Mouse (Mus musculus): ENCODE measurements around the gene Hoxb7. TPM values are rescaled to one million over a fixed set of nuclear protein-coding genes. Genes with fewer than 3 reads are reported as not detected.

Gene Hoxb7
- polyA plus RNA-seq, 1 experiment from 2014 or later, result 3.5 TPM

GRCm38 (mm10) chr11:96277151-96278044 lies 9.0 kb upstream of the Hoxb7 start:
- no peak overlapping the region for H3K4me3 ChIP-seq (ENCODE audit: low read depth, low read length)
- no peaks in the 10 kb centered on the region for H3K36me3 ChIP-seq (ENCODE audit: insufficient read depth)
- peaks cover 96% of the 10 kb centered on the region for H3K27me3 ChIP-seq (ENCODE audit: insufficient read depth, low read length)
- 1% methylated on average over 35 of the region's 35 CpGs for WGBS
- TF ChIP-seq CTCF (IDR thresholded peaks at IDR 0.05; ENCODE audit: low read depth), result no peak
- no peaks in the 10 kb centered on the region for H3K4me1 ChIP-seq (ENCODE audit: insufficient read depth)
- no peak overlapping the region for H3K27ac ChIP-seq (ENCODE audit: low read depth)
- DNase-seq (no peak), ATAC-seq (ENCODE audit: insufficient read depth) (no peak)
- peak overlapping the region; percentile 31; the same call in 1 of the 2 replicates for H3K4me2 ChIP-seq
- H3K9ac ChIP-seq, result no peak overlapping the region
- no peaks in the 10 kb centered on the region for H3K9me3 ChIP-seq (ENCODE audit: low read depth, low read length)

- Histone ChIP-seq H3K4me2 (no peak overlapping the region; the same call in 1 of the 2 replicates), H3K36me3 (ENCODE audit: insufficient read depth) (no peaks in the 10 kb centered on the region), H3K9me3 (ENCODE audit: low read depth, low read length) (no peaks in the 10 kb centered on the region), H3K4me1 (ENCODE audit: insufficient read depth) (no peaks in the 10 kb centered on the region), H3K27ac (ENCODE audit: low read depth) (no peak overlapping the region), H3K4me3 (ENCODE audit: low read depth, low read length) (no peak overlapping the region), H3K9ac (no peak overlapping the region), H3K27me3 (ENCODE audit: insufficient read depth, low read length) (peaks cover 95% of the 10 kb centered on the region)
- 15% methylated on average over 14 of the region's 14 CpGs for WGBS
- TF ChIP-seq CTCF (IDR thresholded peaks at IDR 0.05; ENCODE audit: low read depth), result no peak
- DNase-seq (no peak), ATAC-seq (ENCODE audit: insufficient read depth) (no peak)
Measured at GRCm38 (mm10) chr11:96278324-96278723, 8.1 kb upstream of the Hoxb7 start.

- Histone ChIP-seq H3K36me3 (ENCODE audit: insufficient read depth) (no peaks in the 10 kb centered on the region), H3K4me2 (no peak overlapping the region; the same call in 1 of the 2 replicates), H3K9me3 (ENCODE audit: low read depth, low read length) (no peaks in the 10 kb centered on the region), H3K27ac (ENCODE audit: low read depth) (no peak overlapping the region), H3K27me3 (ENCODE audit: insufficient read depth, low read length) (peaks cover 95% of the 10 kb centered on the region), H3K4me1 (ENCODE audit: insufficient read depth) (no peaks in the 10 kb centered on the region), H3K4me3 (ENCODE audit: low read depth, low read length) (no peak overlapping the region), H3K9ac (no peak overlapping the region)
- peak; percentile 96 for DNase-seq
- TF ChIP-seq CTCF (IDR thresholded peaks at IDR 0.05; ENCODE audit: low read depth), result peak; percentile 86
- ATAC-seq (ENCODE audit: insufficient read depth), result peak; percentile 67; the same call in 1 of the 2 replicates
- WGBS, result under 1% methylated on average over 9 of the region's 9 CpGs
Measured at GRCm38 (mm10) chr11:96278773-96279172, 7.7 kb upstream of the Hoxb7 start.

- WGBS, result 4% methylated on average over 31 of the region's 31 CpGs
- ATAC-seq (ENCODE audit: insufficient read depth) (no peak), DNase-seq (no peak)
- 0 out of 2 replicates have a peak overlapping the region, but pooled peaks have one; percentile 30 for H3K4me2 ChIP-seq
- no peak overlapping the region for H3K27ac ChIP-seq (ENCODE audit: low read depth)
- 0 out of 2 replicates have a peak overlapping the region, but pooled peaks have one; percentile 2 for H3K4me3 ChIP-seq (ENCODE audit: low read depth, low read length)
- H3K9me3 ChIP-seq (ENCODE audit: low read depth, low read length), result no peaks in the 10 kb centered on the region
- no peak for TF ChIP-seq CTCF (IDR thresholded peaks at IDR 0.05; ENCODE audit: low read depth)
- peaks cover 95% of the 10 kb centered on the region for H3K27me3 ChIP-seq (ENCODE audit: insufficient read depth, low read length)
- H3K9ac ChIP-seq, result no peak overlapping the region
- no peaks in the 10 kb centered on the region for H3K36me3 ChIP-seq (ENCODE audit: insufficient read depth)
- no peaks in the 10 kb centered on the region for H3K4me1 ChIP-seq (ENCODE audit: insufficient read depth)
Measured at GRCm38 (mm10) chr11:96279421-96280233, 6.8 kb upstream of the Hoxb7 start.

GRCm38 (mm10) chr11:96280399-96281378 lies 5.7 kb upstream of the Hoxb7 start:
- H3K9ac ChIP-seq, result no peak overlapping the region
- DNase-seq, result no peak

GRCm38 (mm10) chr11:96281396-96281795 lies 5.0 kb upstream of the Hoxb7 start:
- Histone ChIP-seq H3K36me3 (ENCODE audit: insufficient read depth) (no peaks in the 10 kb centered on the region), H3K27ac (ENCODE audit: low read depth) (no peak overlapping the region), H3K9ac (no peak overlapping the region), H3K9me3 (ENCODE audit: low read depth, low read length) (no peaks in the 10 kb centered on the region), H3K4me3 (ENCODE audit: low read depth, low read length) (no peak overlapping the region), H3K4me1 (ENCODE audit: insufficient read depth) (no peaks in the 10 kb centered on the region), H3K27me3 (ENCODE audit: insufficient read depth, low read length) (peaks cover 91% of the 10 kb centered on the region), H3K4me2 (peak overlapping the region; percentile 18; the same call in 1 of the 2 replicates)
- TF ChIP-seq CTCF (IDR thresholded peaks at IDR 0.05; ENCODE audit: low read depth), result no peak
- 9% methylated on average over 18 of the region's 18 CpGs for WGBS
- ATAC-seq (ENCODE audit: insufficient read depth), result no peak
- DNase-seq, result no peak

More at GRCm38 (mm10) chr11:96280399-96281378, 5.7 kb upstream of the Hoxb7 start:
- no peak overlapping the region for H3K4me2 ChIP-seq
- H3K36me3 ChIP-seq (ENCODE audit: insufficient read depth), result no peaks in the 10 kb centered on the region
- H3K4me3 ChIP-seq (ENCODE audit: low read depth, low read length), result no peak overlapping the region
- WGBS, result 21% methylated on average over 8 of the region's 8 CpGs
- no peak for ATAC-seq (ENCODE audit: insufficient read depth)
- no peaks in the 10 kb centered on the region for H3K9me3 ChIP-seq (ENCODE audit: low read depth, low read length)
- no peaks in the 10 kb centered on the region for H3K4me1 ChIP-seq (ENCODE audit: insufficient read depth)
- H3K27me3 ChIP-seq (ENCODE audit: insufficient read depth, low read length), result peaks cover 92% of the 10 kb centered on the region
- H3K27ac ChIP-seq (ENCODE audit: low read depth), result no peak overlapping the region
- no peak for TF ChIP-seq CTCF (IDR thresholded peaks at IDR 0.05; ENCODE audit: low read depth)

Measured in lung, embryonic 14.5 days (tissue).